Mouse (Mus musculus) midbrain, postnatal 0 days (tissue): ENCODE results near the gene Anxa2. TPM values are rescaled to one million over a fixed set of nuclear protein-coding genes. Genes with fewer than 3 reads are reported as not detected.

Experiments
- ATAC-seq: fragments of 200-750 bp; cut with Nextera tagmentation; 2 replicates; pipeline ENCODE4 v1.8.0; 2017; ENCODE audit warnings: moderate number of reproducible peaks, mild to moderate bottlenecking, moderate TSS enrichment, moderate library complexity; ENCODE audit not compliant: low FRiP score
- DNase-seq: peaks from one replicate; pipeline ENCODE4 v3.0.0-alpha.2; 2015; ENCODE audit warnings: low spot score
- H3K27ac ChIP-seq: fragments of 300-500 bp; sonication (generic); 2 replicates; pipeline ENCODE4 v1.5.1; 2014; ENCODE audit warnings: low read depth, mild to moderate bottlenecking, low read length, mixed read lengths
- H3K27me3 ChIP-seq: fragments of 300-500 bp; sonication (generic); 2 replicates; pipeline ENCODE4 v1.6.1; 2014; ENCODE audit warnings: low read length, control low read depth, mixed read lengths; ENCODE audit not compliant: insufficient read depth
- H3K36me3 ChIP-seq: fragments of 300-500 bp; sonication (generic); 2 replicates; pipeline ENCODE4 v1.6.1; 2014; ENCODE audit warnings: low read length, control low read depth, mixed read lengths; ENCODE audit not compliant: insufficient read depth
- H3K4me1 ChIP-seq: fragments of 300-500 bp; sonication (generic); 2 replicates; pipeline ENCODE4 v1.6.1; 2014; ENCODE audit warnings: mild to moderate bottlenecking, control low read depth, antibody characterized with exemption, low read length, mixed read lengths; ENCODE audit not compliant: insufficient read depth
- H3K4me2 ChIP-seq: fragments of 300-500 bp; sonication (generic); 2 replicates; pipeline ENCODE4 v1.6.1; 2014; ENCODE audit warnings: low read depth, mild to moderate bottlenecking, low read length, mixed read lengths; ENCODE audit not compliant: poor library complexity, severe bottlenecking
- H3K4me3 ChIP-seq: fragments of 300-500 bp; sonication (generic); 2 replicates; pipeline ENCODE4 v1.5.1; 2014; ENCODE audit warnings: low read depth, mild to moderate bottlenecking, low read length, moderate library complexity
- H3K9ac ChIP-seq: fragments of 300-500 bp; sonication (generic); replicated peaks from 2 replicates; pipeline ENCODE4 v1.6.1; 2014; ENCODE audit warnings: mild to moderate bottlenecking, low read length, moderate library complexity, mixed read lengths; ENCODE audit not compliant: poor library complexity, severe bottlenecking
- H3K9me3 ChIP-seq: fragments of 300-500 bp; sonication (generic); 2 replicates; pipeline ENCODE4 v1.6.1; 2016; ENCODE audit warnings: low read length, control low read depth
- CTCF ChIP-seq: IDR thresholded peaks from 2 replicates; pipeline ENCODE4 v1.5.1; 2016; ENCODE audit warnings: antibody characterized with exemption, mild to moderate bottlenecking
- WGBS: fragments of 180-500 bp; shearing (Covaris S2); extraction: QIAGEN DNeasy Blood & Tissue Kit; methylation state at CpG from one replicate; pipeline ENCODE4 v1.1.7; 2014; 5-methylcytosine and 5-hydroxymethylcytosine counted together
- polyA plus RNA-seq: library from polyadenylated mRNA; unstranded; fragments of >200 nt; fragmentation: Nextera tagmentation; extraction: Ambion mirVana; gene quantifications from 2 replicates; pipeline ENCODE4 v1.2.1, GENCODE M21; 2015
- total RNA-seq: library from RNA; depleted of rRNA; stranded (reverse); fragments of >200 nt; gene quantifications from 2 replicates; pipeline ENCODE4 v1.2.3, GENCODE M21; 2014

Anxa2 gene
- total and polyA plus RNA-seq, 2 experiments from 2014 or later: 68.4 to 69.2 TPM

DNA sequence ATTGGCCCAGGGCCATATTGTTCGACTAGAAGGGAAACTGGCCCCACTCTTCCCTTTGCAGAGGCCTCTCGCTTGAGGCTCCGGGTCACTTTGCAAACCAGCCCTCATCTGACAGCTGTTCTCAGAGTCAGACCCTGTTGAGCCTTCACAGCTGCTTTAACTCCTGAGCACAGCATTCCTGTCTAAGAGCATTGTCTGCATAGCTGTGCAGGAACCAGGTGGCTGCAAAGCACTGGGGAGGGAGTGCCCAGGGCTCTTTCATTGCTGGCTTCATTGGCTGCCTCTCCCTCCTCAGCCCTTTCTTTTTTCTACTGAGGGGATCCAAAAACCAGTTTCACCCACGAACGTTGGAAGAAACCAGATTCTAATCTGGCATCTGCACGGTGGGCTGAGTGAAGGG, 17.5 kb downstream of the Anxa2 start:
- Histone ChIP-seq H3K27ac (no peak overlapping the region), H3K27me3 (no peaks in the 10 kb centered on the region), H3K9ac (no peak overlapping the region), H3K4me1 (peaks cover 6% of the 10 kb centered on the region; the same call in 1 of the 2 replicates), H3K4me3 (no peak overlapping the region), H3K36me3 (no peaks in the 10 kb centered on the region), H3K4me2 (no peak overlapping the region), H3K9me3 (no peaks in the 10 kb centered on the region)
- DNase-seq: no peak
- no peak for TF ChIP-seq CTCF
- ATAC-seq: no peak
- 18% methylated on average over 6 of the region's 6 CpGs for WGBS

DNA sequence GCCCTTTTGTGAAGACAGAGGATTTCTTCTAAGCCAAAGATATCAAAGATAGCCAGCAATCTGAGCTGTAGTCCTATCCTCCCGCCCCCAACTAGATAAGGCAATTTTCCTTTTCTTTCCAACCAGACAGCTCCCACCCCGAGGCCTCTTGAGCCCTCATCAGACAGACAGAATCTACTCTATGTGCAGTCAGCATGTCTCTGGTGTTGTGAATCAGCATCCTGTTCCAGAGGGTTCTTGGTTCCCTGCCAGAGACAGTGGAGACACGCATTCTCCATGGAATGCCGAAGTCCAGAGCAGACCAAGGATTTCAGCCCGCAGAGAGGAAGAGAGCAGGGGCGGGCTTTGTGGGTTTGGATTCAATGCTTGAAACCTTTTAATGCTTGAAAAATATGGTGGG, 19.3 kb downstream of the Anxa2 start:
- no peaks in the 10 kb centered on the region for H3K9me3 ChIP-seq
- H3K9ac ChIP-seq: no peak overlapping the region
- no peak overlapping the region for H3K4me2 ChIP-seq
- WGBS: 78% methylated on average over 6 of the region's 6 CpGs
- no peak overlapping the region for H3K4me3 ChIP-seq
- H3K27me3 ChIP-seq: no peaks in the 10 kb centered on the region
- no peak for ATAC-seq
- H3K36me3 ChIP-seq: no peaks in the 10 kb centered on the region
- H3K4me1 ChIP-seq: peaks cover 6% of the 10 kb centered on the region; the same call in 1 of the 2 replicates
- peak; percentile 56 for DNase-seq
- H3K27ac ChIP-seq: no peak overlapping the region; the same call in 1 of the 2 replicates
- TF ChIP-seq CTCF: no peak

DNA sequence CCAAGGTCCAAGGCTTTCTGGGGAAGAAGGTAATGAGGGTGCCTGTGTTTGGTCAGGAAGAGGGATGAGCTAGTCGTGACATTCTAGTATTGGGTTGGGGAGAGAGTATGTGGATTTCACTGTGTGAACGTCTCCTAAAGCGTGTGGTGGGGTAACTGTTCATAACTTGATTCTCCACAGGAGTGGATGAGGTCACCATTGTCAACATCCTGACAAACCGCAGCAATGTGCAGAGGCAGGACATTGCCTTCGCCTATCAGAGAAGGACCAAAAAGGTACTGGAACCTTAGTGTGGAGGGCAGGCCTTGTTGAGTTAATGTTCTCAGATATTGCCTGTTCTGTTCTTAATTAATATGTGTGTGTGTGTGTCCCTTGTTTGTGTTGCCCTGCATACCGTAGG, 22.5 kb downstream of the Anxa2 start:
- Histone ChIP-seq H3K4me1 (no peaks in the 10 kb centered on the region), H3K27me3 (no peaks in the 10 kb centered on the region), H3K27ac (no peak overlapping the region), H3K36me3 (no peaks in the 10 kb centered on the region), H3K9me3 (no peaks in the 10 kb centered on the region), H3K4me3 (no peak overlapping the region), H3K9ac (no peak overlapping the region), H3K4me2 (no peak overlapping the region)
- ATAC-seq: no peak
- DNase-seq: no peak
- 84% methylated on average over 6 of the region's 6 CpGs for whole genome bisulfite sequencing
- TF ChIP-seq CTCF: no peak

DNA sequence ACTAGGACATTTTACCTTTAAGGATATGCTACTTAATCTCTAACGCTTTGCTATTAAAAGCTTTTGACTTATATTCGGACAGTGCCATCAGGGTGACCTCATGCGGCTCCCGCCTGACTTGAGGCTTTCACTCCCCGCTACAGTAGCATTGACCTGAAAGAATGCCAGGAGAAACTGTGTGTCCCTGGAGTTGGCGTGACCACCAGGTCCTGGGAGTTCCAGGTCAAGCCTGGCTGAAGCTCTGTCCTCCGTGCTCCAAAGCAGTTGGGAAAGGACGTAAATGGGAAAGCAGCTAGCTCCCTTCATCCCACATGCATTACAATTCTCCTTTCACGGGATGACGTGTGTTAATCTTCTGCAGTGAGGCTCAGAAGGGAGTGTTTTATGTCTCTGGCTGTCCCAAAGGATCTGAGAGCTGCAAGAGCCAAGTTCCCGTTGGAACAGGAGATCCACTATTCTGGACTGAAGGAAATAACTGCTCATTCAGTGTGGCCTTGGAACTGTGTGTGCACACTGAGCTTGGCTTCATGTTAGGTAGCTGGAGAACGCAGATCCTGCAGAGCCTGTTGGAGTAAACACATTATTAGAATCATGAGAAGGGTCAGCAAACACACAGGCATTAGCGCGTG, 23.9 kb downstream of the Anxa2 start:
- DNase-seq: no peak
- Histone ChIP-seq H3K9me3 (no peaks in the 10 kb centered on the region), H3K9ac (no peak overlapping the region), H3K27ac (no peak overlapping the region), H3K4me3 (no peak overlapping the region), H3K27me3 (no peaks in the 10 kb centered on the region), H3K36me3 (no peaks in the 10 kb centered on the region), H3K4me2 (no peak overlapping the region), H3K4me1 (no peaks in the 10 kb centered on the region)
- 61% methylated on average over 14 of the region's 14 CpGs for WGBS
- ATAC-seq: no peak
- TF ChIP-seq CTCF: no peak

DNA sequence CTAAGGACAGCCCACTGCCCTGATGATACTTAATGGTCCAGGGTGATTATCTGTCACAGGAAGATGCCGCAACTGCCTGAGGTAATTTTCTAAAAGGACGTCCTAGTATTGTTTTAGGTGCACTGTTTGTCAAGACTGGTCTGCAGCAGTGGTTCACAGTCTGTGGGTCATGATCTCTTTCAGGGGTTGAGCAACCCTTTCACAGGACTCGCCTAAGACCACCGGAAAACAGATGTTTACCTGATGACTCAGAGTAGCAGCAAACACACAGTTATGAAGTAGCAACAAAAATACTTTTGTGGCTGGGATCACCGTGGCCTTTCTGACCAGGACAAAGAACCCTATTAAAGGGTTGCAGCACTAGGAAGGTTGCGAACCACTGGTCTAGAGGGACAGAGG, 24.4 kb downstream of the Anxa2 start:
- no peak for TF ChIP-seq CTCF
- WGBS: 81% methylated on average over 6 of the region's 6 CpGs
- no peak overlapping the region for H3K9ac ChIP-seq
- no peak overlapping the region for H3K4me2 ChIP-seq
- no peaks in the 10 kb centered on the region for H3K9me3 ChIP-seq
- DNase-seq: no peak
- H3K36me3 ChIP-seq: no peaks in the 10 kb centered on the region
- no peak overlapping the region for H3K4me3 ChIP-seq
- ATAC-seq: no peak
- H3K27ac ChIP-seq: no peak overlapping the region
- no peaks in the 10 kb centered on the region for H3K27me3 ChIP-seq
- H3K4me1 ChIP-seq: no peaks in the 10 kb centered on the region

DNA sequence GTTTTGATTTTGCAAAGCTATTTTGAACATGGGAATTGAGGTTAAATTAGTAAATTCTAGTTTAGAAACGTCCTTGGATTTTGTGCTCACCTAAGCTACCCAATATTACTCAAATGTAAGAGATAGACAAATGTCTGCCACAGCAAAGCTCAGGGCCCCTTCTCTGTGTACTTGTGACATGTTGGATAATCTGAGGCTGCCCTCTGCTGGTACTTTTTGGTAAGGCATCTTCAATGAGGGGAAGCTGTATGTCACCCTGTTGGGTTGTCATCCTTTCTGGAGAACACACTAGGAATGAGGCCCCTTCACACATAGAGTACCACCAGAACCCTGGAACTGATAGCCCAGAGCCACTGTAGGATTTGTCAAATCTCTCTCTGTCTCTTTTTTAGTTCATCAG, 26.9 kb downstream of the Anxa2 start:
- ATAC-seq: no peak
- Histone ChIP-seq H3K9me3 (no peaks in the 10 kb centered on the region), H3K27me3 (no peaks in the 10 kb centered on the region), H3K4me3 (no peak overlapping the region), H3K4me2 (no peak overlapping the region), H3K4me1 (no peaks in the 10 kb centered on the region), H3K36me3 (no peaks in the 10 kb centered on the region), H3K9ac (no peak overlapping the region), H3K27ac (no peak overlapping the region)
- peak; percentile 91 for DNase-seq
- TF ChIP-seq CTCF: peak; percentile 97
- 0% methylated on average over 1 of the region's 1 CpGs for WGBS
